In genomic region chr4:83400691-83401595, GRCm38 (mm10) we compare ENCODE assay signal across 14 mouse cellular contexts.
"Had no signal": no experiment of that assay in that cellular context is flagged by ENCODE, and none has a peak within 500 bp of the region (broad histone marks: within the 10 kb centered on the region; RNA-seq: fewer than 3 reads in every experiment).

No protein-coding gene starts in this region.

- H3K4me1 ChIP-seq: limb, embryonic 10.5 days; midbrain, embryonic 13.5 days had no signal

- H3K9ac ChIP-seq: lung, embryonic 14.5 days; midbrain, embryonic 13.5 days; neural tube, embryonic 15.5 days had no signal

- H3K27me3 ChIP-seq: midbrain, embryonic 13.5 days; neural tube, embryonic 15.5 days had no signal

- ATAC-seq: midbrain, embryonic 13.5 days had no signal

- DNase-seq: kidney, adult 11 months; kidney, adult 9 months; kidney, postnatal 10 days; lung, embryonic 14.5 days; lung, postnatal 10 days; lung, postnatal 4 days; thymus, postnatal 14 days had no signal

- H3K36me3 ChIP-seq: limb, embryonic 10.5 days; midbrain, embryonic 13.5 days; neural tube, embryonic 15.5 days had no signal

- H3K27ac ChIP-seq: left cerebral cortex, adult 2 months; limb, embryonic 10.5 days; midbrain, embryonic 13.5 days; neural tube, embryonic 15.5 days; stomach, postnatal 0 days had no signal

- H3K4me2 ChIP-seq: lung, embryonic 14.5 days; midbrain, embryonic 13.5 days; neural tube, embryonic 15.5 days had no signal

- H3K9me3 ChIP-seq: limb, embryonic 10.5 days had no signal

- H3K4me3 ChIP-seq: left cerebral cortex, adult 2 months; limb, embryonic 10.5 days; megakaryocyte, embryonic 14.5 days; midbrain, embryonic 13.5 days; myocyte; neural tube, embryonic 15.5 days had no signal
